Mouse (Mus musculus): ENCODE measurements around the gene Rubcnl. TPM values are rescaled to one million over a fixed set of nuclear protein-coding genes. Genes with fewer than 3 reads are reported as not detected.

Gene Rubcnl
- under 1 TPM; 0.23 to 0.61 TPM for total RNA-seq (2021)
- long read RNA-seq, experiment 1: 0 reads
- long read RNA-seq, experiment 2, partial matches to known transcripts: 0 of 1 reads
- long read RNA-seq, experiment 2, other reads (novel, unspliced or antisense): 1 of 1 reads

- DNase-seq: peak; percentile 74
Observed at GRCm38 (mm10) chr14:75015856-75016714, at the start of gene Rubcnl. Gene Rubcnl (plus strand): TSS chr14:75016027.

GRCm38 (mm10) chr14:74972216-74972615 is 43.6 kb upstream of the Rubcnl start:
- no peak for DNase-seq

- no peak for DNase-seq
Observed at GRCm38 (mm10) chr14:74972687-74973086, 43.1 kb upstream of the Rubcnl start.

- DNase-seq: no peak
Observed at GRCm38 (mm10) chr14:74974136-74974651, 41.6 kb upstream of the Rubcnl start.

- no peak for DNase-seq
Observed at GRCm38 (mm10) chr14:74976972-74977371, 38.9 kb upstream of the Rubcnl start.

GRCm38 (mm10) chr14:74981016-74981415 is 34.8 kb upstream of the Rubcnl start:
- DNase-seq: no peak

- DNase-seq: no peak
Observed at GRCm38 (mm10) chr14:74983079-74983478, 32.7 kb upstream of the Rubcnl start.

GRCm38 (mm10) chr14:74984817-74985391 is 30.9 kb upstream of the Rubcnl start:
- DNase-seq: no peak

GRCm38 (mm10) chr14:74985658-74986057 is 30.2 kb upstream of the Rubcnl start:
- DNase-seq: no peak

GRCm38 (mm10) chr14:74986527-74986926 is 29.3 kb upstream of the Rubcnl start:
- DNase-seq: no peak

- no peak for DNase-seq
Observed at GRCm38 (mm10) chr14:74989322-74989721, 26.5 kb upstream of the Rubcnl start.

GRCm38 (mm10) chr14:74989909-74990308 is 25.9 kb upstream of the Rubcnl start:
- no peak for DNase-seq

GRCm38 (mm10) chr14:74990504-74990903 is 25.3 kb upstream of the Rubcnl start:
- DNase-seq: no peak

- no peak for DNase-seq
Observed at GRCm38 (mm10) chr14:74996556-74996955, 19.3 kb upstream of the Rubcnl start.

- DNase-seq: no peak
Observed at GRCm38 (mm10) chr14:74997041-74997440, 18.8 kb upstream of the Rubcnl start.

- DNase-seq: no peak
Observed at GRCm38 (mm10) chr14:75001364-75001763, 14.5 kb upstream of the Rubcnl start.

GRCm38 (mm10) chr14:75003356-75003755 is 12.5 kb upstream of the Rubcnl start:
- DNase-seq: no peak

GRCm38 (mm10) chr14:75005478-75006199 is 10.2 kb upstream of the Rubcnl start:
- DNase-seq: no peak

- DNase-seq: no peak
Observed at GRCm38 (mm10) chr14:75010346-75010745, 5.5 kb upstream of the Rubcnl start.

- peak; percentile 15 for DNase-seq
Observed at GRCm38 (mm10) chr14:75010986-75011655, 4.7 kb upstream of the Rubcnl start.

- no peak for DNase-seq
Observed at GRCm38 (mm10) chr14:75016715-75017020, 841 bp downstream of the Rubcnl start.

GRCm38 (mm10) chr14:75017277-75017676 is 1.4 kb downstream of the Rubcnl start:
- DNase-seq: no peak

Measured in gastrocnemius, postnatal 10 days (tissue).